Mouse (Mus musculus): ENCODE results near the gene Ugt1a9. TPM values are rescaled to one million over a fixed set of nuclear protein-coding genes. Genes with fewer than 3 reads are reported as not detected.

Ugt1a9 gene
- polyA plus RNA-seq, 1 experiment from 2014 or later = not detected

DNA sequence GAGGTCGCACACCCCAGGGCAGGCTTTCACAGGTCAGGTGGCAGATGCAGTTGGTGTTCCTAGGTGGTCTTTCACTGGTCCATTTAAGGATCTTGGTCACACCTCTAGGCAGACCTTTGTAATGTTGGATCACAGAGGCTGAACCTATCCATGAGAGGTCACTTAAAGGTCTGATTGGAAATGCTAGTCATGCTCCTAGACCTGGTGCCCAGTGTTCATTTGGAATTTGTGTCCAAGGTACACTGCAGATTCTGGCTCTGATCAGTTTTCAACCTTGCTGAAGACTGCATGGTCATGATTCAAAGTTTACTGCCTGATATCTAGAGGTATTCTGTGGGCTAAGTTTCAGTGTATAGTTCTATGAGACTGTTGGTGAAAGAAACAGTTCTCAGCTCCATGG is 109.1 kb downstream of the Ugt1a9 start:
- Histone ChIP-seq H3K9me3 (ENCODE audit: control insufficient read depth, low read length) (no peaks in the 10 kb centered on the region; the same call in 1 of the 2 replicates), H3K27me3 (replicated peaks; ENCODE audit: control insufficient read depth, insufficient read depth, low read length) (no peaks in the 10 kb centered on the region), H3K4me2 (no peak overlapping the region), H3K4me3 (ENCODE audit: low read depth, low read length) (no peak overlapping the region), H3K36me3 (ENCODE audit: control insufficient read depth, insufficient read depth, low read length) (no peaks in the 10 kb centered on the region), H3K9ac (ENCODE audit: low read depth, low read length) (no peak overlapping the region), H3K27ac (ENCODE audit: low read depth, low read length) (no peak overlapping the region), H3K4me1 (replicated peaks; ENCODE audit: control insufficient read depth, insufficient read depth, low read length) (no peaks in the 10 kb centered on the region)
- no peak for ATAC-seq (replicated peaks; ENCODE audit: low FRiP score)
- 76% methylated on average over 1 of the region's 1 CpGs for WGBS
- DNase-seq (ENCODE audit: low spot score) = no peak

DNA sequence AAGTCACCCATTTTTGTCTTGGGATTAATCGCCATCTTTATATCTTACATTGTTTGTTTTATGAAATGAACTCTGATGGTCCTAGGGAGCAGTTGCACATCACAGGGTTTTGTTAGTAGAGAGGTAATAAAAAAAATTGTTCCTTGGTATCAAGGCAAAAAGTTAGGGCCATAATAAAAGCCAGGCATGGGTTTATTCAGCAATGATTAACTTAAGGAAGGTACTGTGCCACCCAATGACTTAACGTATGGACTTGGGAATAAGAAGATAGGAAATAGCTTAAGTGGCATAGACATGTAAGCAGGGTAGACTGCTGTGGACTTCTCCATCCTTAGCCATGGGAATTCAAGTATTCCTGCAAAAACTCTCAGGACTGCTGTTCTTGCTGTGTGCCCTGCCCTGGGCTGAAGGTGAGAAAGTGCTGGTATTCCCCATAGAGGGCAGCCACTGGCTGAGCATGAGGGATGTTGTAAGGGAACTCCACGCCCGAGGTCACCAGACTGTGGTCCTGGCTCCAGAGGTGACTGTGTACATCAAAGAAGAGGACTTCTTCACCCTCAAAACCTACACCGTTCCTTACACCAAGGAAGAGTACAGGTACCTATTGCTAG is 115.8 kb downstream of the Ugt1a9 start:
- no peak for ATAC-seq (replicated peaks; ENCODE audit: low FRiP score)
- WGBS = 79% methylated on average over 5 of the region's 5 CpGs
- H3K4me3 ChIP-seq (ENCODE audit: low read depth, low read length) = no peak overlapping the region
- no peaks in the 10 kb centered on the region for H3K9me3 ChIP-seq (ENCODE audit: control insufficient read depth, low read length)
- H3K4me2 ChIP-seq = no peak overlapping the region
- no peaks in the 10 kb centered on the region for H3K27me3 ChIP-seq (replicated peaks; ENCODE audit: control insufficient read depth, insufficient read depth, low read length)
- no peaks in the 10 kb centered on the region for H3K4me1 ChIP-seq (replicated peaks; ENCODE audit: control insufficient read depth, insufficient read depth, low read length)
- no peak overlapping the region for H3K27ac ChIP-seq (ENCODE audit: low read depth, low read length)
- no peaks in the 10 kb centered on the region for H3K36me3 ChIP-seq (ENCODE audit: control insufficient read depth, insufficient read depth, low read length)
- no peak for DNase-seq (ENCODE audit: low spot score)
- no peak overlapping the region for H3K9ac ChIP-seq (ENCODE audit: low read depth, low read length)

DNA sequence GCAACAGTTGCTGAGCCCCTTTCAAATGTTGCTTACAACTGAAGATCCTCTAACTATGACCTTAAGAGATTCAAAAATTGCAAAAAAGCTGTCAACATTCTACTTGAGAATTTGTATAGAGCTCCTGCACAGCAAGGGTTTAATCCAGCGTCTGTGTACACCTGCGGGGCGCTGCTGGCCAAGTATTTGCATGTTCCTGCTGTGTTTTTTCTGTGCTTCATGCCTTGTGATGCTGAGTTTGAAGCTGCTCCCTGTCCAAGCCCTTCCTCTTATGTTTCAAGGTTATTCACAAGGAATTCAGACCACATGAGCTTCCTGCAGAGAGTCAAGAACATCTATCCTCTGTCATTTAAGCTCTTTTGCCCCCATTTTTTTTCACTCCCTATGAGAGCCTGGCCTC is 121.5 kb downstream of the Ugt1a9 start:
- no peak overlapping the region for H3K9ac ChIP-seq (ENCODE audit: low read depth, low read length)
- H3K9me3 ChIP-seq (ENCODE audit: control insufficient read depth, low read length) = no peaks in the 10 kb centered on the region
- no peak for DNase-seq (ENCODE audit: low spot score)
- no peaks in the 10 kb centered on the region for H3K36me3 ChIP-seq (ENCODE audit: control insufficient read depth, insufficient read depth, low read length)
- no peak for ATAC-seq (replicated peaks; ENCODE audit: low FRiP score)
- H3K27ac ChIP-seq (ENCODE audit: low read depth, low read length) = no peak overlapping the region
- no peaks in the 10 kb centered on the region for H3K4me1 ChIP-seq (replicated peaks; ENCODE audit: control insufficient read depth, insufficient read depth, low read length)
- H3K27me3 ChIP-seq (replicated peaks; ENCODE audit: control insufficient read depth, insufficient read depth, low read length) = no peaks in the 10 kb centered on the region
- H3K4me3 ChIP-seq (ENCODE audit: low read depth, low read length) = no peak overlapping the region
- WGBS = 61% methylated on average over 3 of the region's 3 CpGs
- H3K4me2 ChIP-seq = no peak overlapping the region

DNA sequence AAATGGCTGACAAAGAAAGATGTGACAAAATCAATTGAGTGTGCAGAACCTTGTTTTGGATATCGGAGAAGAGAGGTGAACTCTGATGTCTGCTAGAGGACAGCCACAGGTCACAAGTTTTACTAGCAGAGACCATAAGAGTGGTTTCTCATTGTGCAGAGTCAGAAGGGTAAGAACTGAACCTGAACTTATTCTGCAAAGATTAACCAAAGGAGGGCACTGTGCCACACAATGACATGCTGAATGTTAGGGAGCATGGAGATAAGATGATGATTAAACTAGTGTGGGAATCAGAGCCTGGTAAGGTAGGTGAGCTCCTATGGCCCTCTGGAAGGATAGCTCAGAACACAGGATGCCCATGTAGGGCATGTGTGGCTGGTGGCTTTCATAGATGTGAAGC is 125.1 kb downstream of the Ugt1a9 start:
- Histone ChIP-seq H3K36me3 (ENCODE audit: control insufficient read depth, insufficient read depth, low read length) (no peaks in the 10 kb centered on the region), H3K27me3 (replicated peaks; ENCODE audit: control insufficient read depth, insufficient read depth, low read length) (no peaks in the 10 kb centered on the region), H3K4me3 (ENCODE audit: low read depth, low read length) (no peak overlapping the region), H3K4me1 (replicated peaks; ENCODE audit: control insufficient read depth, insufficient read depth, low read length) (no peaks in the 10 kb centered on the region), H3K9me3 (ENCODE audit: control insufficient read depth, low read length) (no peaks in the 10 kb centered on the region), H3K4me2 (no peak overlapping the region), H3K27ac (ENCODE audit: low read depth, low read length) (no peak overlapping the region), H3K9ac (ENCODE audit: low read depth, low read length) (no peak overlapping the region)
- ATAC-seq (replicated peaks; ENCODE audit: low FRiP score) (no peak), DNase-seq (ENCODE audit: low spot score) (no peak)
- 90% methylated on average over 1 of the region's 1 CpGs for WGBS

DNA sequence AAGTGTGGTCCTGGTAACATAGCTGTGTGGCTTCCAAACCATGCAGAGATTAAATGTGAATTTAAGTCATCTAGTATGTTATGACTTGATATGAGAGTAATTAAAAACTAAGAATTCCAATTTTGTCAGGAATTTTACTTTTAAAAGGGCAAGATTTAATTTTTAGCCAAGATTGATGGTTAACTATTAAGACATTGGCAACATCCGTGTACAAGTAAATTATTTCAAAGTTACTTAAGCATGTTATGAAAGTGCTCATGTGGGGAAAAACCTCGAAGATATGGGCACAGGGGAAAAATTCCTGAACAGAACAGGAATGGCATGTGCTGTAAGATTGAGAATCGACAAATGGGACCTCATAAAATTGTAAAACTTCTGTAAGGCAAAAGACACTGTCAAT is 126.8 kb downstream of the Ugt1a9 start:
- 67% methylated on average over 3 of the region's 3 CpGs for WGBS
- ATAC-seq (replicated peaks; ENCODE audit: low FRiP score) (no peak), DNase-seq (ENCODE audit: low spot score) (no peak)
- Histone ChIP-seq H3K9me3 (ENCODE audit: control insufficient read depth, low read length) (no peaks in the 10 kb centered on the region), H3K27ac (ENCODE audit: low read depth, low read length) (no peak overlapping the region), H3K9ac (ENCODE audit: low read depth, low read length) (no peak overlapping the region), H3K4me2 (no peak overlapping the region), H3K27me3 (replicated peaks; ENCODE audit: control insufficient read depth, insufficient read depth, low read length) (no peaks in the 10 kb centered on the region), H3K4me3 (ENCODE audit: low read depth, low read length) (no peak overlapping the region), H3K36me3 (ENCODE audit: control insufficient read depth, insufficient read depth, low read length) (no peaks in the 10 kb centered on the region), H3K4me1 (replicated peaks; ENCODE audit: control insufficient read depth, insufficient read depth, low read length) (no peaks in the 10 kb centered on the region)

DNA sequence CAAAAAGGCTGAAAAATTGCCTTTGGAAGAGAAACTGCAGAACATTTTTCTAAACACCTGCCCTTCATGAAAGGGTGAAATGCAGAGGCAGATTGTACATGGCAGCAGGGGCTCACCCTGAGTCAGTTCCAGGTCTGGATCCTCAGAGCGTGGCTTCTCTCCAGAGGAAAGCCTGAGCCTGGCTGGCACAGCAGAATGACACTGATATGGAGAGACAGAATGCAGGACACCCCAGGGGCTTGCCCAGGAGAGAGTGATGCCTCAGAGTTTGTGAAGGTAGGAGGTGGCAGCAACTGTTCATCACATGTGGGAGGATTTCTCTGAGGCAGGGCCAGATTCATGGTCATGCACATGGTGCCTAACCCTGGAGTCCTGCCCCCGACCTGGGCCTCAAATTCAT is 129.4 kb downstream of the Ugt1a9 start:
- Histone ChIP-seq H3K9ac (ENCODE audit: low read depth, low read length) (no peak overlapping the region), H3K27me3 (replicated peaks; ENCODE audit: control insufficient read depth, insufficient read depth, low read length) (no peaks in the 10 kb centered on the region), H3K27ac (ENCODE audit: low read depth, low read length) (no peak overlapping the region), H3K36me3 (ENCODE audit: control insufficient read depth, insufficient read depth, low read length) (no peaks in the 10 kb centered on the region), H3K4me3 (ENCODE audit: low read depth, low read length) (no peak overlapping the region), H3K4me1 (replicated peaks; ENCODE audit: control insufficient read depth, insufficient read depth, low read length) (no peaks in the 10 kb centered on the region), H3K9me3 (ENCODE audit: control insufficient read depth, low read length) (no peaks in the 10 kb centered on the region; the same call in 1 of the 2 replicates), H3K4me2 (no peak overlapping the region)
- DNase-seq (ENCODE audit: low spot score) (no peak), ATAC-seq (replicated peaks; ENCODE audit: low FRiP score) (no peak)
- WGBS = 73% methylated on average over 2 of the region's 2 CpGs

DNA sequence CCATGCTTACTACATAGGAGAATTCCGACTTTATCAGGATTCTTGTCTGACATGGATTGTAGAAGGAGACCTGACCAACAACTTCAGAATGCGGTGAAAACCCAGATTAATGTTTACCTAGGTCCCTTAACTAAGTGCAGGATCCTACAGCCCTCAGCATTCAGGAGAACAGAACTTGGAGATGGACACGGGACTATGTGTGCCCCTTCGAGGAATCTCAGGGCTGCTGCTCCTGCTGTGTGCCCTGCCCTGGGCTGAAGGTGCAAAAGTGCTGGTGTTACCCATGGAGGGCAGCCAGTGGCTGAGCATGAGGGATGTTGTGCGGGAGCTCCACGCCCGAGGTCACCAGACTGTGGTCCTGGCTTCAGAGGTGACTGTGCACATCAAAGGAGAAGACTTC is 129.9 kb downstream of the Ugt1a9 start, which contains the start of gene Ugt1a2:
Gene Ugt1a2, plus strand, starts transcription at position 146 of the 400 bp plus-strand sequence.
- no peak within 1 kb of the TSS for H3K4me2 ChIP-seq
- ATAC-seq (replicated peaks; ENCODE audit: low FRiP score) (no peak), DNase-seq (ENCODE audit: low spot score) (no peak)
- no peak within 1 kb of the TSS for H3K9ac ChIP-seq (ENCODE audit: low read depth, low read length)
- no peak within 1 kb of the TSS for H3K27ac ChIP-seq (ENCODE audit: low read depth, low read length)
- 64% methylated on average over 7 of the region's 7 CpGs for WGBS
- no peaks in the 10 kb centered on the region for H3K4me1 ChIP-seq (replicated peaks; ENCODE audit: control insufficient read depth, insufficient read depth, low read length)
- H3K9me3 ChIP-seq (ENCODE audit: control insufficient read depth, low read length) = no peaks in the 10 kb centered on the region; the same call in 1 of the 2 replicates
- no peaks in the 10 kb centered on the region for H3K36me3 ChIP-seq (ENCODE audit: control insufficient read depth, insufficient read depth, low read length)
- H3K27me3 ChIP-seq (replicated peaks; ENCODE audit: control insufficient read depth, insufficient read depth, low read length) = no peaks in the 10 kb centered on the region
- H3K4me3 ChIP-seq (ENCODE audit: low read depth, low read length) = no peak within 1 kb of the TSS

DNA sequence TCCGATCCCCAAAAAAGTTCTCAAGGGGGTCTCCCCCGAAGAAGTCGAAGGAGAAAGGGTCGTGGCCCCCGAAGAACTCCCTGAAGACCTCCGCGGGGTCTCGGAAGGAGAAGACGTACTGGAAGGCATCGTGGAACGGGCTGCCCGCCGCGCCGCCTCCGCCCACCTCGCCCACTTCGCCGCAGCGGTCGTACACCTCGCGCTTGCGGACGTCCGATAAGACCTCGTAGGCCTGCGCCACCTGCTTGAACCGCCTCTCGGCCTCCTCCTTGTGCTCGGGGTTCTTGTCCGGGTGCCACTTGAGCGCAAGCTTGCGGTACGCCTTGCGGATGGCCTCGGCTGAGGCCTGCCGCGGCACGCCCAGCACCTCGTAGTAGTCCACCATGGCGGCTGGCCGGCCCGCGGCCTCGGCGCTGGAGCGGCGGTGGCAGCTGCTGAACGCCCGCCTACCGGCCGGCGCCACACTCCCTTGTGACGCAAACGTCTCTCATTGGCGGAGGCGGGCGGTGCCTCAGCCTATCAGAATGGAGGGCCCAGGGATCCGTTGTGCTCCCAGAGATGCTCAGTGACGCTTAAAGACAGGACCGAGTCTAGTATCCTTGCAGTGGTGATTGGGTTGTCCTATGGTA is 134.8 kb downstream of the Ugt1a9 start, which contains the start of gene Dnajb3:
Gene Dnajb3, minus strand, starts transcription at position 489 of the 629 bp plus-strand sequence.
- ATAC-seq (replicated peaks; ENCODE audit: low FRiP score) = peak; percentile 88
- peak within 1 kb of the TSS; percentile 56 for H3K4me3 ChIP-seq (ENCODE audit: low read depth, low read length)
- H3K9ac ChIP-seq (ENCODE audit: low read depth, low read length) = peak within 1 kb of the TSS; percentile 76
- H3K4me2 ChIP-seq = peak within 1 kb of the TSS; percentile 77
- H3K9me3 ChIP-seq (ENCODE audit: control insufficient read depth, low read length) = no peaks in the 10 kb centered on the region; the same call in 1 of the 2 replicates
- no peaks in the 10 kb centered on the region for H3K27me3 ChIP-seq (replicated peaks; ENCODE audit: control insufficient read depth, insufficient read depth, low read length)
- no peaks in the 10 kb centered on the region for H3K36me3 ChIP-seq (ENCODE audit: control insufficient read depth, insufficient read depth, low read length)
- H3K27ac ChIP-seq (ENCODE audit: low read depth, low read length) = peak within 1 kb of the TSS; percentile 83
- DNase-seq (ENCODE audit: low spot score) = peak; percentile 82
- 6% methylated on average over 62 of the region's 62 CpGs for WGBS
- H3K4me1 ChIP-seq (replicated peaks; ENCODE audit: control insufficient read depth, insufficient read depth, low read length) = peaks cover 3% of the 10 kb centered on the region; the same call in 1 of the 2 replicates
